Mouse (Mus musculus): ENCODE measurements at regions not wholly inside any gene's neighbourhood (a gene's known extent, or its start where the extent isn't known, plus 50 kb on each side); places are given as distances from the start of the nearest gene placed in this dataset.

DNA sequence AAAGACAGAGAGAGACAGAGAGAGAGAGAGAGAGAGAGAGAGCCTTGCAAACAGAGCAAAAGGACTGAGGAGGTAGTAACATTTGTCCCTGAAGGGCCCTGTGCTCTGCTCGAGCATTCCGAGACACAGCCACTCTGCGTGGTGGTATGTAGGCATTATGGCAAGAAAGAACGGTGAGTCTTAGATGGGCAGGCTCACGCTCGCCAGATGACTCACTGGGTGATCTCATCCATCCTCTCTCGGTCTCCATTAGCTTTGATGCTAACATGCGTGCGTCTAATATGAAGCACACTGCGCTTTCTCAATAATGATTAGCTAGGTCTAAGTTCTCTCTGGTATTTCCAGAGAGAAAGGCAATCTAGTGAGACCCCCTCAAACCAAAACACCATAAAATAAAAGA, 65.1 kb upstream of the Stac start:
- TF ChIP-seq CTCF (IDR thresholded peaks at IDR 0.05; ENCODE audit: borderline replicate concordance, control insufficient read depth, extremely low read depth, insufficient read depth, low read length, poor library complexity) (no peak), POLR2A (IDR thresholded peaks at IDR 0.05; ENCODE audit: control insufficient read depth, extremely low read depth, insufficient read depth, low read length, poor library complexity) (no peak)

All from thymus, adult 2 months (tissue).